Mouse (Mus musculus) gastrocnemius, postnatal 25 days (tissue): ENCODE measurements around the gene Gtf2ird2. TPM values are rescaled to one million over a fixed set of nuclear protein-coding genes. Genes with fewer than 3 reads are reported as not detected.

Experiments used
- DNase-seq: peaks from one replicate; pipeline ENCODE4 v3.0.0; 2022
- total RNA-seq, 2 experiments: library from RNA; stranded (reverse); gene quantifications; 1 replicate in 1 of 2; 2 replicates in 1 of 2; pipeline ENCODE4 v1.2.3; 2021

Gtf2ird2 gene
- total RNA-seq, 2 experiments from 2014 or later: 5.3 to 5.4 TPM

DNA sequence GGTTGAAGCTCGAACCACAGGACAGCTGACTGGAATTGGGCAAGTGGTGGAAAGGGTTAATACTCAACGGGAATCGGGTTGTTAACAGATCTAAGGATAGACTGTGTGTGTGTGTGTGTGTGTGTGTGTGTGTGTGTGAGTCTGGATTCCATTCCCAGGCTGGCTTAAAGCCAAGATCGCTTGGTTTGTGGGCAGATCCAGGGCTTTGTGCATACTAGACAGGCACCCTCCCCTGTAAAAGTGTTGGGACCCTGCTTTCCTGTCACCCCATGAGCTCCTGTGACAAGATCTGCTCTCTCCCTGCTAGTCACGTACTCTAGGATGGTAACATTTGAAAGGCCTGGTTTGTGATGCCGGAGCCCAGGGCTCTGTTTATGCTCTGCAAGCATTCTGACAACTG is 51.3 kb downstream of the Gtf2ird2 start:
- DNase-seq: no peak

DNA sequence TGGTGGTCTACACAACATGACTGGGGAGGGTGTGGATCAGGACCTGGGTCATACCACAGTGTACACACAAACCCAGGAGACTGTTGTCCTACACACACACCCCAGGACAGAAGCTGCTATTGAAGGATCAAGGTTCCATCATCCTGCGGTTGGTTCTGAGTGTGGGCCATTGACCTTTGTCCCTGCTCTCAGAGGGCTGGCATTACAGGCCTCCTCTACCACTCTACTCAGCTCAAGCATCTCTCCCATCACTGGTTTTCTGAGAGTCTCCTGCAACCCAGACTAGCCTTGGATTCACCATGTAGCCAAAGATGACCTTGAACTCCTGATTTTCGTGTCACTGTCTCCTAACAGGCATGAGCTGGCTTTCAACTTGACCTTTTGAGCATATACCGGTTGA is 52.4 kb downstream of the Gtf2ird2 start:
- no peak for DNase-seq

GRCm38 (mm10) chr5:134236796-134237195 is 53.0 kb downstream of the Gtf2ird2 start:
- no peak for DNase-seq

- no peak for DNase-seq
These were observed 53.7 kb downstream of the Gtf2ird2 start for GRCm38 (mm10) chr5:134237508-134237907.

GRCm38 (mm10) chr5:134237936-134238760 is 54.3 kb downstream of the Gtf2ird2 start:
- DNase-seq: no peak

DNA sequence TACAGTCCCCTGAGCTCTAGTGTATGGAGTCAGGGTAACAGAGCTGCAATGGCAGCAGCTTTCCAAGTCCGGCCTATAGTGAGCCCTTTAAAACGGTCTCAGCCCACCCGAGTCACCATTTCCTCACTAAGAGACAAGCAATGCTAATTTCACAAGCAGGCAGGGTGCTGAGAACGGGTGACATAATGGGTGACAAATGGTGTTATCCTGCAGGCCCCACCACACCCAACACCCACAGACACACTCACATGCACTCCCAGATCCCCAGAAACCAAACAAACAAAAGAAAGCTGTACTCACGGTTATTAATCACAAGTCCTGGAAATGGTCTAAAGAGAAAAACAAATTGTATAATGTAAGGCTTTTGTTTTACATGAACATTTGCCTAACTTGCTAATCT is 58.0 kb downstream of the Gtf2ird2 start:
- no peak for DNase-seq

DNA sequence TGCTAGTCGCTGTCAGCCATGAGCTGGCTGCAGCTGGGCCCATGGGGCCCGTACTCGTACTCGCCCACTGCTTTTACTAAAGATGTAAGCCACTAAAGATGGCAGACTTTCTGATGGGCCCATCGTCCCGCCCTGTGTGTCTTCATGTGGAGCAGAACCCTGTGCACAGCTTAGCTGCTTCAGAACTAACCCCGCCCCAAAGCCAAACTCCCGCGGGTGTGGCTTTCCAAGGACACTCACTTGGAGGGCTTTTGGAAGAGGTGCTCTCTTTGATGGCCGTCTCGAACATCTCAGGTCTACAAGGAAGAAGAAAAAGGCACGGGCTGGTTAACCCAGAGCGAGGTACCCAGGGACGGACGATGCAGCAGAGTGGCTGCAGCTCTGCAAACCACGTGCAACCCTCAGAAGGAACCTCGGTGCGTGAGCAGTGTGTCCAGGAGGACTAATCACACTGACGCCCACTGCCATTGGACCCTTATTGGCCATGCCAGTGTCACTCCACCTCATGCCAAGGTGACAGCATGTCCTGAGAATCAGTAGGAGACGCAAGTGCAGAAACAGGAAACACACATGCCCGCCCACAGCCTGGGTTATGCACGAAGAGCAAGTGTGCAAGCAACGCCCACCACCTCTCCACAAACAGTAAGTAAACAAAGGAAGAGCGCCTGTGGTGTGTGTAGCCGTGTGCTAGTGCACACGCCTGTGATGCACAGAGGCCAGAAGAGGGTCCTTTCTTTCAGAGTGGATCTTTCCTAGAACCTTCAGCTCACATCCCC is 60.0 kb downstream of the Gtf2ird2 start:
- no peak for DNase-seq

- DNase-seq: no peak
These were observed 61.1 kb downstream of the Gtf2ird2 start for GRCm38 (mm10) chr5:134244890-134245289.

DNA sequence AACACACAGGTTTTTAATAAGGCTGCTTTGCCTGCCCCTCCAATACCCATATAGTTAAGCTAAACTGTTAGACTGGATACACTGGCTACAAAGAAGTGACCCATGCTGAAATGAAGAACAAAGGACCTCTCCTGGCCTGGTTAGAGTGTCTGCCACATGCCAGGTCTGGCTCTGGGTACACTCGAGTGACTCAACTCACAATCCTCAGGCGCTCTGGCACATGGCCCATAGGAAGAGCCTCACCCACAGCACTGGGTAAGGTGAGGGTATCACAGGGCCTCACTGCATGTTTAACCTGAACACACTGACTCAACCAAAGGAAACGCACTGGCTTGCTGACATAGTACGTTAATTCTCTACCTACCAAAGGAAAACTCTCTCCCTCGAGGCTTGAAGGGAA is 62.3 kb downstream of the Gtf2ird2 start:
- DNase-seq: no peak

DNA sequence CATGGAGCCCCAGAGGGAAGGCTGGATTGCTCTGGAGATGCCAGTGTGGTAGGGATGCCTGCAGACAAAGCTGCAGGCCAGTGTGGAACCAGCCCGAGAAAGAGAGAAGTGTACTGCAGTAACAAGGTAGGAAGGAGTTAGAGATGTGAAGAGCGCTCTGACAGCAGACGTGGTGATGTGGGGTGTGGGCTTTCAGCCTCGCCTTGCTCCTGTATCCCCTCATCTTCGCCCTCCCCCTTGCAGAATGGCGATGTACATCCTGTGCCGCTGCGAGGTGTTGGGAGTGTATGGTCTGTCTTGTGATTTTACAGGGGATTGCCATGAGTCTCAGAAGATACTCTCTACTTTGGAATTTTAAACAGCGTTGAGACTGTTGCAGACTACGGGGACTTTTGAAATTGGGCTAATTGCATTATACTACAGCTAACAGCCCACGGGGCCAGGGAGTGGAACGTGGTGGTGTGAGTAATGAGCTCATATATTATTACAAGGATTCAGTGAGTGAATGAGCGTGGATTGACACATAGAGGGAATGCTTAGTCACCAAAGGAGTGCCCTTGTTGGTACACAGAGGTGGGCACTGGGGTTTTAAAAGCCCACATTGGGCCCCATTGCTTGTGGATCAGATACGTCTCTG is 64.9 kb downstream of the Gtf2ird2 start:
- no peak for DNase-seq

- DNase-seq: no peak
These were observed 65.4 kb downstream of the Gtf2ird2 start for GRCm38 (mm10) chr5:134249245-134249649.

- no peak for DNase-seq
These were observed 66.8 kb downstream of the Gtf2ird2 start for GRCm38 (mm10) chr5:134250601-134251000.

DNA sequence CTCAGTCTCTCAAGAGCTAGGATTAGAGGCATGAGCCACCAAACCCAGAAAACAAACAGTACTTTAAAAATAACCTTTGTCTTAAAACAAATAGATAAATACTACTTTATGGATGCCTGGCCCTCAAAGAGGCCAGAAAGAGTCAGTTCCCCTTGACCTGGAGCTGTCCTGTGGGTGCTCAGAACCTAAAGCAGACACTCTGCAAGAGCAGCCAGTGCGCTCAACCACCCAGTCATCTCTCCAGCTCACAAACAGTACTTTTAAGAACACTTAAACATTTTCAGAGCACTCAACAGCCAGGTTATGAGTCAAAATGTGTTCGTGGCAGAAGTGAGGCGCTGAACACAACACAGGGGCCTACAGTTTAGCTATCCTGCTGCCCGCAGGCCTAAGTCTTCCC is 67.3 kb downstream of the Gtf2ird2 start:
- no peak for DNase-seq

DNA sequence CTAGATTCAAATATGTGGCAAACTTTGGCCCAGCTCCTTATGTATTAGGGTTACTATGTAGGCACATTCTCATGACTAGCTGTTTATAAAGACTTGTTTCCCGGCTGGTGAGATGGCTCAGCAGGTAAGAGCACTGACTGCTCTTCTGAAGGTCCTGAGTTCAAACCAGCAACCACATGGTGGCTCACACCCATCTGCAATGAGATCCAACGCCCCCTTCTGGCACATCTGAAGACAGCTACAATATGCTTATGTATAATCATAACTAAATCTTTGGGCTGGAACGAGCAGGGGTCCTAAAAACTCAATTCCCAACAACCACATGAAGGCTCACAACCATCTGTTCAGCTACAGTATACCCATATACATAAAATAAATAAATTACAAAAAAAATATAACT is 70.0 kb downstream of the Gtf2ird2 start:
- no peak for DNase-seq

DNA sequence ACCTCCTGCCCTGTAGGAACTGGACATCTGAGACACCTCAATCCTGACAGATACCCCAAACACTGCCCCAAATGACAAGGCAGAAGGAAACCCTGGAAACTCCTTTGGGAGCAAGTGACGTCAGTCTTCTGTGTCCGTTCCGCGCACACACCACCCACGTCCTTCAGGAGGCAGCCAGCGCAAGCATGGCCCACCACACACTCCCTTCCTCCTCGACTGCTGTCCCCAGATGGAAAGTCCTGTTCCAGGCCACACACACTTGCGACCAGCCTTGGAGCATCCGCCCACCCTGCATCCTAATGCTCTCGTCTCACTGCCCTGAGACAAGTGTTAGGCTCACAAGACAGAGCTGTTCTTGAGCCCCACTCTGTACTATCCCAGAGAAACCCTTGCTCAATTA is 71.5 kb downstream of the Gtf2ird2 start:
- no peak for DNase-seq

- DNase-seq: no peak
These were observed 73.7 kb downstream of the Gtf2ird2 start for GRCm38 (mm10) chr5:134257349-134258031.

GRCm38 (mm10) chr5:134258395-134258794 is 74.6 kb downstream of the Gtf2ird2 start:
- no peak for DNase-seq

- no peak for DNase-seq
These were observed 75.1 kb downstream of the Gtf2ird2 start for GRCm38 (mm10) chr5:134258934-134259333.

DNA sequence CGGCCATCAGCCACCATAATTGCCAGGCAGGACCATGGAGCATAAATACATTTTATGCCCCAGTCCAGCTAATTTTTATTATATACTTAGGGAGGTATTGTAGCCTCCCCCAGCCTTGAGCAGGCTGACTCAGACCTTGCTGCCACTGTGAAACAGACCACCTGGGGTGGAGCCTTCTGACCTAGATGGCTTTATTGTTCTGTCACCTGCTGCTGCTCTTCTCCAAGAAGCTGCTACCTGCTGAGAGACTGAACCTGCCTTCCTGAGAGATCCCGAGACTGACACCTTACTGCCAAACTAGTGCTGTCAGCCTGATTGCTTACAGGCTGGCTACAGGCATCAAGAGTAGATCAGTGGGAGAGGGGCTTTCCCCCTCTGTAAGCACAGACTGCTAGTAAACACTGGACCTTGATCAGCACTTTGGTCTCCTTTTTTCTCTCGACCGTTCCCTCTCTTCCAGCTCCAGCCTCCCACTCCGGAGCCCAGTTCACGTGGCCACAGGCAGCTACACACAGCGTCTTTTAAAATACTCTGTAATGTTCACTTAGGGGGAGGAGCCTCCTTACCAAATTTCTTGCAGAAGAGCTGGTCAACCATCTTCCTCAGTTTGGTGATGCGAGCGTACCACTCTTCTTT is 76.3 kb downstream of the Gtf2ird2 start:
- DNase-seq: no peak

GRCm38 (mm10) chr5:134265890-134266289 is 82.1 kb downstream of the Gtf2ird2 start:
- DNase-seq: no peak

DNA sequence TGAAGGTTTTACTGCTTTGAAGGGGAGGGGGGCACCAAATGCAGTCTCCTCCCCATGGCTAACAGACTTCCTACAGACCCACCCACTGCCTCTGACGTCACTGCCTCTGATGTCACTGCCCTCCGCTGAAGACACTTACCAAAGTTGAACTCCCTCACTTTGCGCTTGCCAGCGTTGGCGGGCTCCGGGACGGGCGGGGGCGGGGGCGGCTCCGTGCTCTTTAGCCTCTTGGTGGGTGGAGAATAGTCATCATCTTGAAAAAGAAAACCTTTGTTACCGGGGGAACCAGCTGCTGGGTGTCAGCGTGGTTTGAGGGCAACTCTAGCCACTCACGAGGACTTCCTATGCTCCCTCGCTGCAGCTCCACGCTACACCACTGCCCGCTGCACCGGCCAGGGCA is 82.6 kb downstream of the Gtf2ird2 start:
- no peak for DNase-seq

DNA sequence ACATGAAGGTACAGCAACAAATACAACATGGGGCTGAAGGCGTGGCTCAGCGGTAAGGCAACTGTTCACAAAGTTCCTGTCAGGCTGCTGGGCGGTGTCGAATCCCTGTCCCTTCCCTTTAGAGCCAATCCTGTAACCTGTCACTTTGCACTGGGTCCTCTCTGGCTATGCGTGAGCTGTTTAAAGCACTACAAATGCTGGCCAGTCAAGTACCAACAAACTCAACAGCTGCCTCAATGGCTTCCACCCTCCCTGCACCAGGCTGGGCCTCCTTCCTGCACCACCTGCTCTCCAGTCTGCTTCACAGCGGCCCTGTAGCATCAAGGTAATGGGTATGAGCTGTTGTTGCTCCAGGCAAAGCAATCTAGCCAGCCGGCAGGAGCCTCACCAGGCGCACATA is 84.9 kb downstream of the Gtf2ird2 start:
- no peak for DNase-seq
